Mouse (Mus musculus) central nervous system, embryonic 11.5 days (tissue): Measurements from ENCODE around the gene Abr. TPM values are rescaled to one million over a fixed set of nuclear protein-coding genes. Genes with fewer than 3 reads are reported as not detected.

Experiments
- polyA plus RNA-seq: library from polyadenylated mRNA; depleted of rRNA; stranded (reverse); fragments of >200 nt; gene quantifications from 2 replicates; pipeline ENCODE4 v1.2.3, GENCODE M21; 2012; rRNA removed

The Abr gene
- 46.8 and 60.6 TPM in 2 replicates for polyA plus RNA-seq

GRCm38 (mm10) chr11:76622152-76622565 is at the start of gene Abr:
Abr (minus strand) TSS chr11:76622314.

DNA sequence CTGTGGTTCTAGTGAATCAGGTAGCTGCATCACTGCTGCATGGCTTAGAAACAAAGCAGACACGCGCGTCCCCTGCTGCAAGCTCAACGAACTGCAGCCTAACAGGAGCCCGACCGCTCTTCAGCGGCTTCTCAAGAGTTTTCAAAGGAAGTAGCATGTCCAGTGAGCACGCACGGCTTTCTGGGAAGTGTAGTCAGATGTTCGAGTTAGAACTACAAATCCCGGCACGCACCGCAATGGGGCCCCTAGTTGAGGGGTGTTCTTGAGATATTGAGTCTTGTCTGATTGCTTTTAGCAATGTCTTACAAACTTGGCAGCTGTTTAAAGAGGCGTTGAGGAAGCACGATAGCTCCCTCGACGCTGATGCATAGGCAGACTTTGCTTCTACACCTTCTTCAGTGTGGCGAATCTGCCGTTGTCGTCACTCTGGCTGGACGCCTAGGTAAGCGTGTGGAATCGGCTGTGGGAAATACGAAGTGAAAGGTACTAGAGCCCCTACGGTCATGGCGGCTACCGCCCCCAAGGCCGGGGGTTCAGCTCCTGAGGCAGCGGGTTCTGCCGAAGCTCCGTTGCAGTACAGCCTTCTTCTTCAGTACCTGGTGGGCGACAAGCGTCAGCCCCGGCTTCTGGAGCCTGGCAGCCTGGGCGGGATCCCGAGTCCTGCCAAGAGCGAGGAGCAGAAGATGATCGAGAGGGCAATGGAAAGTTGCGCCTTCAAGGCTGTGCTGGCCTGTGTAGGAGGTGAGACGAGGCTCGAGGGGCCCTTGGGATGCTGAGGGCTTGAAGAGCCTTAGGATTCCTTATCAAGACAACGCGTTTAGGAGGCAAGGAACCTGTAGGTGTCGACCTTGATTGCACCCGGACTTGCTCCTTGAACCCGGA is 215.2 kb downstream of the Abr start, which contains the start of gene Timm22:
TSS of gene Timm22 (plus strand) at position 251 of the 882 bp plus-strand sequence.

DNA sequence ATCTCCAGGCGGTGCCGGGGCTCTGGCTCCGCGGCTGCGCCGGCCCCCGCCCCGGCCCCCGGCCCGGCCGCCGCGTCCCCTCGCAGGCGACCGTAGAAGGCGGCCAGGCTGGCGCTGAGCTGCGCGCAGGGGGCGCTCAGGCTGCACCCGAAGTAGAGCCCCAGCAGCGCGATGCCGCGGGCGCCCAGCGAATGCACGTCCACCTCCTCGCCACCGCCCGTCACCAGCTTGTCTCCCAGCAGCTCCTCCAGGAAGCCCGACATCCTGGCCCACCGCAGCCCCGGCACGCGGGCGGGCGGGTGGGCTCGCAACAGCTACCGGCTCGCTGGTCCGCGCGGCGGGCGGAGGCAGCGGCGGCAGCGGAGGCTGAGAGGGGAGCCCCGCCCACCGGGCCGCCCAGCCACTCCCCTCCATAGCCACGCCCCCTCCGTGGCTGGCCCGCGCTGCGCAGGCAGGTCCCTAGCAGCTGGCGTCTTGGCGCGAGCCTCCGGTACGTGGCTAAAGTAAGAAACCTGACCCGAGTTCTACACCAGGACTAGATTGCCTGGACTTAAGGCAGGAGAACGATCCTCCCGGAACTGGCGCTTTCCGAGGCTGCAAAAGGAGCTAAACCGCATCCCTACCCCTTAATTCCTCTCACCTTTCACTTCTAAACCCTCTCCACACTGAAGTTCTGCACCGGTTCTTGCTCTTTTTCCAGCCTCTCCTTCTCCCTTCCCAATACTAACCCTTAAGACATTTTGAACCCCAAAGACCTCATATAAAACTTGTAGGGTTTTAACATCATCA is 223.1 kb downstream of the Abr start, which contains the start of gene Nxn:
TSS of gene Nxn (minus strand) at position 343 of the 789 bp plus-strand sequence.

Other genes starting within 250 kb of the Abr start
- 54.0 and 60.9 TPM in 2 replicates for gene Nxn, start 223.2 kb downstream of the Abr start, polyA plus RNA-seq
- 44.4 and 45.5 TPM in 2 replicates for gene Timm22, start 215.4 kb downstream of the Abr start, polyA plus RNA-seq
- gene Bhlha9, start 50.2 kb upstream of the Abr start, polyA plus RNA-seq = 0.19 and 0.68 TPM in 2 replicates
- 0.06 TPM in 1 of 2 replicates, not detected in the other for gene Trarg1, start 57.5 kb upstream of the Abr start, polyA plus RNA-seq
- 19.6 and 22.7 TPM in 2 replicates for gene Gosr1, start 141.3 kb upstream of the Abr start, polyA plus RNA-seq
- 15.3 and 24.6 TPM in 2 replicates for gene Cpd, start 224.7 kb upstream of the Abr start, polyA plus RNA-seq